In the genomic region with DNA sequence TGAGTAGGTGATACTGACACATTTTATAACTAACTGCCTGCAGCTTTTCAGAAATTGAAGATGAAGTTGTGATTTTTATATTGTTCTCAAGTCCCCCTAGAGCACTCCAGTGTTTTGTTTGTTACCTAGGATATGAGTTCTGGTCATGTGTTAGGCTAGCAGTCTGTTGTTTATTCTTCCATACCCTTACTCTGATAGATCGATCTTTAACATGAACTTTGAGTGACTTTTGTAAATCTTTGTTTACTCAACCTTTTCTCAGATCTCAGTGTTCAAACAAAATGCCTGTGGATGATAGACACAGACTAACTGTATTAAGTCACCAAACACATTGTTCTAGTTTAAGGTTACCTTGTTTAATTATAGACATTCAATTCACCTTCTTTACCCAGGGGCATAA, we compare ENCODE assay signal across 21 mouse cellular contexts.
A peak's percentile ranks its signal among the peaks of the same experiment; 100 is the strongest.
DNase-seq lines count a peak whose midpoint lies in the region; ATAC-seq and TF ChIP-seq lines count a peak whose summit lies in the region.
"Had no signal": no experiment of that assay in that cellular context is flagged by ENCODE, and none has a peak within 500 bp of the region (broad histone marks: within the 10 kb centered on the region; RNA-seq: fewer than 3 reads in every experiment).

No protein-coding gene starts in this region.

- ATAC-seq in liver, embryonic 11.5 days (replicated peaks; ENCODE audit: low FRiP score) = no peak
- peak; percentile 71 for ATAC-seq in liver, postnatal 0 days
- peak; percentile 42; the same call in 1 of the 2 replicates for ATAC-seq in stomach, embryonic 14.5 days (ENCODE audit: insufficient number of reproducible peaks, insufficient read depth, low FRiP score, low read depth)
- ATAC-seq in stomach, postnatal 0 days (ENCODE audit: low FRiP score, low TSS enrichment) = no peak
- ATAC-seq: activated CD4-positive, CD25-positive, alpha-beta regulatory T cell, adult 4 months; CD4-positive, CD25-positive, alpha-beta regulatory T cell, adult 4 months; Patski had no signal

- no peaks in the 10 kb centered on the region for H3K36me3 ChIP-seq in liver, adult 2 months (ENCODE audit: control insufficient read depth, insufficient read depth, low read length)
- no peaks in the 10 kb centered on the region for H3K36me3 ChIP-seq in liver, embryonic 11.5 days (ENCODE audit: control insufficient read depth, insufficient read depth, low read length)
- H3K36me3 ChIP-seq in liver, postnatal 0 days (replicated peaks; ENCODE audit: insufficient read depth, low read length) = no peaks in the 10 kb centered on the region
- H3K36me3 ChIP-seq in stomach, embryonic 14.5 days (ENCODE audit: control insufficient read depth, insufficient read depth, low read length) = no peaks in the 10 kb centered on the region
- no peaks in the 10 kb centered on the region for H3K36me3 ChIP-seq in stomach, postnatal 0 days (ENCODE audit: control insufficient read depth, insufficient read depth, low read length)
- H3K36me3 ChIP-seq: G1E had no signal

- peaks cover 3% of the 10 kb centered on the region; the same call in 1 of the 2 replicates for H3K4me1 ChIP-seq in liver, adult 2 months (ENCODE audit: control insufficient read depth, insufficient read depth, low read length)
- no peaks in the 10 kb centered on the region for H3K4me1 ChIP-seq in liver, embryonic 11.5 days (replicated peaks; ENCODE audit: control insufficient read depth, insufficient read depth, low read length)
- no peaks in the 10 kb centered on the region for H3K4me1 ChIP-seq in liver, postnatal 0 days (ENCODE audit: insufficient read depth)
- H3K4me1 ChIP-seq in stomach, embryonic 14.5 days (ENCODE audit: control insufficient read depth, insufficient read depth, low read length) = no peaks in the 10 kb centered on the region
- no peaks in the 10 kb centered on the region for H3K4me1 ChIP-seq in stomach, postnatal 0 days (replicated peaks; ENCODE audit: control insufficient read depth, insufficient read depth)

- no peak overlapping the region for H3K4me3 ChIP-seq in liver, adult 2 months (ENCODE audit: insufficient read depth, low read depth, low read length)
- no peak overlapping the region for H3K4me3 ChIP-seq in liver, embryonic 11.5 days (ENCODE audit: low read depth, low read length)
- H3K4me3 ChIP-seq in liver, postnatal 0 days (ENCODE audit: low read depth, low read length) = no peak overlapping the region
- no peak overlapping the region for H3K4me3 ChIP-seq in stomach, embryonic 14.5 days (ENCODE audit: low read depth, low read length)
- no peak overlapping the region for H3K4me3 ChIP-seq in stomach, postnatal 0 days (ENCODE audit: low read depth, low read length)

- no peak overlapping the region for H3K4me2 ChIP-seq in liver, embryonic 11.5 days
- H3K4me2 ChIP-seq in liver, postnatal 0 days (ENCODE audit: low read depth, low read length) = no peak overlapping the region
- H3K4me2 ChIP-seq in stomach, embryonic 14.5 days (replicated peaks; ENCODE audit: low read depth, low read length) = no peak overlapping the region
- no peak overlapping the region for H3K4me2 ChIP-seq in stomach, postnatal 0 days (replicated peaks; ENCODE audit: low read depth)

- H3K27me3 ChIP-seq in liver, adult 2 months (ENCODE audit: control insufficient read depth, insufficient read depth, low read length) = no peaks in the 10 kb centered on the region
- H3K27me3 ChIP-seq in liver, embryonic 11.5 days (replicated peaks; ENCODE audit: control insufficient read depth, insufficient read depth, low read length) = no peaks in the 10 kb centered on the region
- no peaks in the 10 kb centered on the region for H3K27me3 ChIP-seq in liver, postnatal 0 days (ENCODE audit: insufficient read depth, low read length)
- H3K27me3 ChIP-seq in stomach, embryonic 14.5 days (ENCODE audit: control insufficient read depth, insufficient read depth, low read length) = no peaks in the 10 kb centered on the region
- H3K27me3 ChIP-seq in stomach, postnatal 0 days (ENCODE audit: control insufficient read depth, insufficient read depth, low read length) = no peaks in the 10 kb centered on the region
- H3K27me3 ChIP-seq: CH12.LX, Patski had no signal

- no peak overlapping the region for H3K9ac ChIP-seq in liver, adult 2 months (ENCODE audit: low read depth, low read length)
- H3K9ac ChIP-seq in liver, embryonic 11.5 days (ENCODE audit: low read depth, low read length) = no peak overlapping the region
- H3K9ac ChIP-seq in liver, postnatal 0 days (replicated peaks) = no peak overlapping the region
- no peak overlapping the region for H3K9ac ChIP-seq in stomach, embryonic 14.5 days (replicated peaks; ENCODE audit: low read depth, low read length)
- H3K9ac ChIP-seq in stomach, postnatal 0 days (ENCODE audit: low read length) = no peak overlapping the region

- no peaks in the 10 kb centered on the region for H3K9me3 ChIP-seq in liver, embryonic 11.5 days (ENCODE audit: control insufficient read depth, low read length)
- no peaks in the 10 kb centered on the region for H3K9me3 ChIP-seq in liver, postnatal 0 days (ENCODE audit: low read length)
- no peaks in the 10 kb centered on the region for H3K9me3 ChIP-seq in stomach, embryonic 14.5 days (ENCODE audit: control insufficient read depth, low read depth, low read length)
- no peaks in the 10 kb centered on the region for H3K9me3 ChIP-seq in stomach, postnatal 0 days (ENCODE audit: control insufficient read depth, low read length)

- H3K27ac ChIP-seq in liver, adult 2 months (replicated peaks; ENCODE audit: insufficient read depth, low read depth, low read length) = no peak overlapping the region
- H3K27ac ChIP-seq in liver, embryonic 11.5 days (ENCODE audit: low read depth, low read length) = no peak overlapping the region
- no peak overlapping the region for H3K27ac ChIP-seq in liver, postnatal 0 days (ENCODE audit: low read depth)
- H3K27ac ChIP-seq in stomach, embryonic 14.5 days (ENCODE audit: low read length) = no peak overlapping the region
- no peak overlapping the region for H3K27ac ChIP-seq in stomach, postnatal 0 days (replicated peaks)

- DNase-seq in liver, adult 2 months (ENCODE audit: extremely low read depth, low read depth, low spot score) = peak; percentile 83
- DNase-seq in liver, embryonic 11.5 days (ENCODE audit: low spot score) = no peak
- DNase-seq in liver, postnatal 0 days = no peak
- DNase-seq in liver = no peak
- DNase-seq in stomach, postnatal 0 days (ENCODE audit: low spot score) = no peak
- DNase-seq: adrenal gland, adult 2 months; adrenal gland, adult 8-10 months; adrenal gland, postnatal 10 days; adrenal gland, postnatal 14 days; adrenal gland, postnatal 25 days; adrenal gland, postnatal 36 days; B cell, adult 2 months; cerebellum, adult 11 months; cerebellum, adult 11-12 months; cerebellum, adult 18-20 months had no signal

- TF ChIP-seq CTCF in liver, adult 2 months (IDR thresholded peaks at IDR 0.05; ENCODE audit: low read depth, low read length) = no peak
- TF ChIP-seq CTCF in liver, postnatal 0 days (IDR thresholded peaks at IDR 0.05; ENCODE audit: low read depth) = no peak
- TF ChIP-seq CTCF in stomach, postnatal 0 days (IDR thresholded peaks at IDR 0.05; ENCODE audit: low read depth) = no peak

- 17% methylated on average over 1 of the region's 1 CpGs for WGBS in liver, adult 2 months
- 59% methylated on average over 1 of the region's 1 CpGs for WGBS in liver, embryonic 11.5 days
- 49% methylated on average over 1 of the region's 1 CpGs for WGBS in liver, postnatal 0 days (ENCODE audit: insufficient replicate concordance)
- WGBS in stomach, embryonic 14.5 days = 35% methylated on average over 1 of the region's 1 CpGs
- 24% methylated on average over 1 of the region's 1 CpGs for WGBS in stomach, postnatal 0 days

- TF ChIP-seq EP300 in liver, postnatal 0 days (IDR thresholded peaks at IDR 0.05; ENCODE audit: low read depth) = no peak
- no peak for TF ChIP-seq EP300 in stomach, postnatal 0 days (optimal IDR thresholded peaks at IDR 0.05)

- no peaks in the 10 kb centered on the region for H3K79me2 ChIP-seq in liver, adult 2 months (ENCODE audit: control insufficient read depth, insufficient read depth, low read length)

- no peak for TF ChIP-seq POLR2A in liver, adult 2 months (IDR thresholded peaks at IDR 0.05; ENCODE audit: extremely low read depth, insufficient read depth, low read length)

Comparison
In these comparisons a context has a peak if more than half of its experiments do, and no peak if none do; other contexts are left out.
1. ATAC-seq: peak in liver, postnatal 0 days (single experiment) and stomach, embryonic 14.5 days (single experiment); none in liver, embryonic 11.5 days (single experiment) and stomach, postnatal 0 days (single experiment).